Mouse (Mus musculus) telencephalon, adult 2 months (tissue): ENCODE data around the gene Syt1.

Source experiments
- DNase-seq: peaks from one replicate; pipeline ENCODE4 v3.0.0-alpha.2; 2011; ENCODE audit warnings: low read depth, low spot score

Syt1 gene

DNA sequence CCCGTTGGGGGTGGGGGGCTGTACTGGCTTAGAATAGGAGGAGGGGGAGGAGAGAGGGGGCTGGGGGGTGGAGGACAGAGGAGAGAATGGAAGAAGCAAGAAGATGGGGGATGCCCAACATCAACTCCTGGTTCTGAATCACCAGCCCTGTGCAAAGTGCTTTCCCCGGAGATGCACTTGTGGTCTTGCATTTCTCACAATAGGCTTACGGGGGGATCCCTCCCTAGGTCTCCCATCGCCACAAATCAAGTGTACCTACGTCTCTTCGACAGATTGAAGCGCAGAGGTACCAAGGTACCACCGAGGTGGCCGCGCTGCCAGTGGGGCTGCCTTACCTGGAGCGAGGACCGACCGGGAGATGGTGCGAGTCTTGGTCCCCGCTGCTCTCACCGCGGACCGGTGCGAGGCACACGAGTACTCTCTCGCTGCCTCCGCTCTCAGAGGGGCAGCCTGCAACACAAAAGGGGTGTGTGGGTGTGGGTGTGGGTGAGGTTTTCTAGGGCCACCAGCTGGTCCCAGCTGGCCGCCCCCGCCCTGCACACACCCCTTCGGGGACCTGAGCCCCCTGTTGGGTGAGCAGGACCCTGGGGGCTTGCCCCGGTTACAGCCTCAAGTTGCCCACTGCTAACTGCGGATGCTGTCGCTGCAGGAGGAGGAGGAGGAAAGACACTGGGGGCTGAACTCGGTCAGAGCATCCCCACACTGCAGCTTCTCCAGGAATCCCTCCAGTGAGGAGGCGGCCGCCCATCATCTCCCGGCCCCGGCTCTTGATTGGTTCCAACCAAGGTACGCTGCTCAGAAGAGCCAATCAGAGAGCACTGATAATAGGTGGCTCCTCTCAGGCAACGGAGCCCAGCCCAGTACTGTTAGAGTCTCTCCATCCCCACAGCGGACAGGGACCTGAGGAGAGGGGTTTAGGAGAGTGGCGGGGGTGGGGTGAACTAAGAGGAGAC, at the start of gene Syt1:
Gene Syt1, minus strand, starts transcription at position 742 of the 953 bp plus-strand sequence.
- peak; percentile 95 for DNase-seq

DNA sequence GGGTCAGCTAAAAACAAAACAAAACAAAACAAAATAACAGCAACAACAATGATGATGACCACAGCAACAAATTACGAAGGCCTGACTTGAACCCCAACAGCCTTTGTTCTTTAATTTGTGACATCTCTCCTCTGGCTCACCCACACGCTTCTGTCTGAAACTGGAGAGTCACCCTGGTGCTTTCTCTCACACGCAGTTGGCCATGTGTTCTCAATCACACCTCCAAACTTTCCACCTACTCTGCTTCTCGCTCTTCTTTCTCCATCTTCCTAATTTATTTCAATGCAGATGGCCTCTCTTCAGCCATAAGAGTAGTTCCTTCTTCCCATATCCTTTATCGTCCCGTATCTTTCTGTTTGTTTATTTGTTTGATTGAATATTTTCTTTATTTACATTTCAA, 45.7 kb upstream of the Syt1 start:
- DNase-seq: peak; percentile 67

DNA sequence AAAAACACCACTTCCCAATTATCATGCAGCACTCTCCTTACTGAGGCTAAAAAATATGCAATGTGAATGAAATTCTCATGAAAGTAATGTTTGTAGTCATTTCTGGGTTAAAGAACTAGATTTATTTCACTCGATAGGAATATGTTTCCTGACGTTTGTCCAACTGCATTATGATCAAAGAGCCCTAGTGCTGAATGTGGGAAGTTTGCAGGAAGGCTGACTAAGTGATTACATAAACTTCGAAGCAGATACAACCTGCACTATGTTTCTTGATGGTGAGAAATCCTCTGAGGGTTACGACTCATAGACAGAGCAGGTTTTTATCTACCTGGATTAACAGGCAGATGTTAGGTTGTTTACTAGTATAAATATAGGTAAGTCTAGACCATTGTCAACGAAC, 36.8 kb upstream of the Syt1 start:
- DNase-seq: peak; percentile 36

DNA sequence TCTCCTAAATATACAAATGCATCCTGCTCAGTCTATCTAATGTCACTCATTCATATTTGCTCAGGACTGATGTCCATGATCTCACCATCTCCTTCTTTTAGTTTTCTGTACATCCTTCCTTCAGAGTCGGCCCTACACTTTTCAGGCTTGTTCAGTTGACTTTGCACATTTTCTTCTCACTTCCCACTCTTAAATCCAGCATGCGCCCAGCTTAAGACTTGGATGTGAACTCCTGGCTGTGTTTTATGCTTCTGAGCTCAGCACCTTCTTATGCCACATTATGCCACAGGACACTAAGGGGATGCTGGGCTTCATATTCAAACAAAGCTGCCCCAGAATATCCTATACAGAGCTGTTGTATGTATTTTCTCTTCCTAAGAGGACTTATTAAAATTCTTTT, 36.2 kb upstream of the Syt1 start:
- DNase-seq: peak; percentile 44

- DNase-seq: no peak
Observed at GRCm38 (mm10) chr10:109011226-109012165, 714 bp upstream of the Syt1 start.

DNA sequence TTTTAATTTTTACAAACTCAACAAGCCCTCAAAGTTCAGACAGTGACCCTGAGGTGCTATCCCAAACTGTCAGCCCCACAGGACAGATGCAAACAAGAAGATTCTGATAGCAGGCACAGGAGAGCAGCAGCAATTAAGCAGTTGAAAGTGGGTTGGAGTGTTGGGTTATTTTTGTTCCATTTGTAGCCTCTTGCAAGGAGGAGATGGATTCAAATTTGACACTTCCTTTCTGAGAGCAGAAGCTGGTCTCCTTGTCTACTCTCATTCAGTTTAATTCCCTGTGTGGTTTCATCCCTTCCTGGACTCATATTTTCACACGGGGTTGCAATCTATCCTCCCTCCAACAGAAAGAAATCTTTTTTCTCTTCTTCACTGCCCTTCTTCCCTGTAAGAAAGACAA, 951 bp downstream of the Syt1 start:
- no peak for DNase-seq

GRCm38 (mm10) chr10:109008456-109008855, 2.3 kb downstream of the Syt1 start:
- DNase-seq: no peak

DNA sequence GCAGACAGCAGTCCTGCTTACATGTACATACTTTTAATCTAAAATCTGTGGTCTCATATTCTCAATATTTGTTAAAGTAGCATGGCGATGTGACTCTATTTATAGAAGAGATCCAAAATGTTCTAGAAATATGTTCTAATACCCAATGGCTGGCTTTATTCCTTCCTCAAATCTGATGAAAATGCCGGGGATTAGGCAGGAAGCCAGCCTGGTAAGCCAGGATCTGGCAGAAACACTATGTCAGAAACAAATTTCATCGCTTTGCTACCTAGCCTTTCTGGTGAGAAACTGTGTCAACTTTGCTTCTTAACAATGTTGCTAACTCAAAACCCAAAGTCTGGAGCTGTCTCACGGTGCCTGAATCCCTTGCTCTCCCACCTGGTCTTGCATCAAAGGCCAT, 7.3 kb downstream of the Syt1 start:
- DNase-seq: no peak

DNA sequence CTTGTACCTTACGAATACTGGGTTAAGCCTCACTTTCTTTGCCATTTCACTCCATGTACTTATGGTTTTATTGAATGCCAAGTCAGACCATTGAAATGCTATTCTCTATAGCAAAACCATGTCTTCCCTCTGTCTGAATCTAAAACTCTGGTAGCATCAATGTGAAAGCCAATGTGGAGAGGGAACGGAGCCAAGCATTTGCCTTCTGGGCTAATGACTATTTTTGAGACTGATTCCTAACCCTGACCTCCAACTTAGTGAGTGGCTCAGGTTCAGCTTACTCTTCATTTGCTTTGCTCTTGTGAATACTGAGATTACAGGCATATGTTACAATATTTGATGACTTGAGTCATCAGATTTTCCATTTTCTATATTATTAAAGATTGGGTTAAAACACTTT, 23.5 kb downstream of the Syt1 start:
- no peak for DNase-seq

DNA sequence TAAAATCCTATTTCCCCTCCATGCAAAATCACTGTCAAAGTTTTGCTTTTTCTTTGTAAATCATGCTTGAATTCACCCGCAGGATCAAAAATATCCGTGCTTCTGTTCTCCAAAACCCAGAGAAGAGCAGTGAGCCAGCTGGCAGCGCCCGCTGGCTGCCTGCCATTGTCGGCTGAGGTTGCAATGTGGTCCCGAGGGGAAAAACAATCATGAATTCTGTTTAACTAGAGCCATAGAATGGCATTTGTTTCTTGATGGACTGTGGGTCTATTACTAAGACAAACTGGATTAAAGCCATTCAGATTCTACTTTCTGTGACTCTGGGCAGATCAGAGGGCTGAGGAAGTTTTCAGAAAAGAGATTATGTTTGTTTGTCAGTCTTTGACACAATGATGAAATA, 31.1 kb downstream of the Syt1 start:
- DNase-seq: peak; percentile 80

GRCm38 (mm10) chr10:108954952-108955351, 55.8 kb downstream of the Syt1 start:
- DNase-seq: no peak

- no peak for DNase-seq
Observed at GRCm38 (mm10) chr10:108952182-108952581, 58.6 kb downstream of the Syt1 start.

DNA sequence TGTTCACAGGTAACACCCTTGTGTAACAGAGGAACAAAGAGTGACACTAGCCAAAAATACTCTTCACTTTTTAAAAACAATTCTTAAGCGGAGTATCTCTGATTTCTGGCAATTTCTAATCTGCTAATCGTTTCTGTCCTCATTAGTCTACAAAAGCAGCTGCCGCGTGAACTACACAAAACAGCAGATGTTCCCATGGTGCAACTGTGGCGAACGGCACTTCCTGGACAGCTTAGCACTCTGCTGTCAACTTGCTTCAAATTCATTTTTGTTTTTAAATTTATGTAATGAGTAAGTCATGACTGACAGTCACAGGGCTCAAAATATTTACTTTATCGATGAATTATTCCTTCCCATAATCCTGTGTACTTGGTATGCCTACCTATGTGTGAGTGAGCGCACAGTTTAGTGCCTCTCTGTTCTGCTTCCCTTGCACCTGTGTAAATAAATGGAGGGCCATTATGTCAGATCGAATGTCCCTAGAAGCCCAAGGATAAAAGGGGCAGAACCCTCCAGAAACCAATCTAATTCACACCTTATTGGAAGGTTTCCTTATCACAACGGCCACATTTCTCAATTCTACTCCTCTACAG, 73.8 kb downstream of the Syt1 start:
- DNase-seq: peak; percentile 31

GRCm38 (mm10) chr10:108930299-108930698, 80.5 kb downstream of the Syt1 start:
- DNase-seq: no peak

DNA sequence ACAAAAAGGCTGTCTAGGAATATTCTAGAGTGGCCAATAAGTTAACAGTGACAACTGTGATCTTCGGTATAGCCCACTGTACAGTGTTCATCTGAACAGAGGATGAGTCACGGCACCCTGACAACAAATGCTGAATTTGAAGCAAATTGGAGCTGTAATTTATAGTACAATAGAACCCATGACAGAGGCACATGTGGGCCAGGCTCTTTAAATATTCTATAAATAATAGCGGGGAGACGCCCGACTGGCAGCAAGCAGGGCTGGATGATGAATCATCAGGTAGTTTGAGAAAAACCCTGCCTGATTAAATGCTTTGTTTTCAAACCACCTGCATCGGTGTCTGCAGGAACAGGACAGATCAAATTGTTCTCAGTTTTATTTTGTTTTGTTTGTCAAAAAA, 81.1 kb downstream of the Syt1 start:
- DNase-seq: peak; percentile 48

DNA sequence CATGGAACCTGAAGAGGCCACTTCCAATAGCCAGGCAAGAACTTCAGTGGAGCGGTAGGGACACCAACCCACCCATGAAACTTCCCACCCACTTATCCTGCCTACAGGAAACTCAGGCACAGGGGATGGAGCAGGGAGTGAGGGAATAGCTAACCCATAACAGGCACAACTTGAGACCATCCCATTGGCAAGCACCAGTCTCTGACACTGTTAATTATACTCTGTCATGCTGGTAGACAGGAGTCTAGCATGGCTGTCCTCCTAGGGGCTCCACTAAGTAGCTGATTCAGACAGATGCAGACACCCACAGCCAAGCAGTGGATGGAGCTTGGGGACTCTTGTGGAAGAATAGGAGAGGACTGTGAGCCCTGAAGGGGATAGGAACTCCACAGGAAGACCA, 105.5 kb downstream of the Syt1 start:
- DNase-seq: no peak

DNA sequence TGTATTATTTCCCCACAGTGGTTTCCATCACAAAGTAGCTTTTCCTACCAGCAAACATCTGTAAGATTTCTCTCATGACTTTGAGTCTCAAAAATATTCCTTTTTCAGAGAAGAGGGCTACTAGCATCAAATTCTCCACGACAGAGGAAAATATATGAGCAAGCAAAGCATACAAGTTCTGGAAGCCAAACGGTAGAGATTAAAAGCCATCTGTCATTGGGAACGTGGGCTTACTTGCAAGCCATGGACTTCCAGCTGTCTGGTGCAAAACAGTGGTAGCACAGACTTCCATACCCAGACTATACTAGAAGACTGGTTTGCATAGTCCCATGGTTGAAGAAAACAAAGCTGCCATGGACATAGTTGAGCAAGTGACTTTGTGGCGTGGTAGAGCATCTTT, 106.4 kb downstream of the Syt1 start:
- DNase-seq: peak; percentile 51

GRCm38 (mm10) chr10:108896529-108896928, 114.3 kb downstream of the Syt1 start:
- DNase-seq: no peak

- DNase-seq: no peak
Observed at GRCm38 (mm10) chr10:108893288-108893687, 117.5 kb downstream of the Syt1 start.

- DNase-seq: no peak
Observed at GRCm38 (mm10) chr10:108892441-108892840, 118.3 kb downstream of the Syt1 start.

GRCm38 (mm10) chr10:108889084-108889483, 121.7 kb downstream of the Syt1 start:
- DNase-seq: no peak

GRCm38 (mm10) chr10:108886781-108887180, 124.0 kb downstream of the Syt1 start:
- no peak for DNase-seq
